Mouse (Mus musculus) bone marrow macrophage, adult 2 months (primary cell): Measurements from ENCODE around the gene Epha4.

ENCODE experiments used
- CTCF ChIP-seq: IDR thresholded peaks from 2 replicates; pipeline ENCODE4 v1.5.1; 2012; ENCODE audit warnings: low read depth, mild to moderate bottlenecking, low read length, moderate library complexity
- POLR2A ChIP-seq: IDR thresholded peaks from 2 replicates; pipeline ENCODE4 v1.6.1; 2012; ENCODE audit warnings: mild to moderate bottlenecking, low read depth, low read length, borderline replicate concordance

DNA sequence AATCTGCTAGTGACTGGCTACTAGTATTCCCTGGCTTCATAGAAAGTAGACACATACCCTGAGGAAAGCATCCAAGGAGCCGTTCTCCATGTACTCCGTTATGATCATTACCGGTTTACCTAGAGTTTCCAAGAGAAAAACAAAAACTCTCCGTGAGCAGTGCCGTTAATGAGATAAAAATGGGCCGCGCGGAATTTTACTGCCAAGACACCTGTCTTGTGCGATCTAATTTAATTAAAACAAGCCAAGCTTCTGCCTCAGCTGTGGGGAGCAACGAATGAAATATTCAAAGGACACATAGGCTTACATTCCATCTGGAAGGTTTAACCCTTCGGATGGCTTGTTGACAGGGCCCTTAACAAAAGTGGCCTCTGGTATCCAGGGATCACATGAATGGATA lies 131.4 kb downstream of the Epha4 start:
- TF ChIP-seq CTCF (no peak), POLR2A (no peak)
